Mouse (Mus musculus): ENCODE data around the gene Cmtr2.
A peak's percentile ranks its signal among the peaks of the same experiment; 100 is the strongest.

Cmtr2 gene

DNA sequence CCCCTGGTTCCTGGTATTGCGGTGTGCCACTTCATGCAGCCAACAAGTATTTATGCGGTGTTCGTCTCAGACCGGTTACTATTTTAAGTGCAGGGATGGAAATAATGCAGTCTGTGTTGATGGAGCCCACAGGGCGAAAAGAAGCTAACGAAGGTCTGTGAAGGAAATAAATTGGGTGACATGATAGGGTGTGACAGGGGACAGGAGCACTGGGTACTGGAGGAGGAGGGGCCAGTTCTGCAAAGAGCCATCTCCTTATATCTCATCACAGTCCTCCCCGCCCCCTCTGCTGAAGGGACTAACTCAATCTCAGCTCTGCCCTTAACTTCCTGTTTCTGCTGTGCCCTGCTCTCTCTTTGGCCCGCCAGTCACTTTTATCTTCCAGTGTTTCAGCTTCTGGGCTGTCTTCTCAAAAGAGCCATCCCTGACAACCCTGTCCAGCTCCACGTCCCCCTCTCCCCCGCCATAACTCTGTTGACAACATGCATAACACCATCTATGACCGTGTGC, 50.4 kb downstream of the Cmtr2 start:
- peak; percentile 2 for DNase-seq

DNA sequence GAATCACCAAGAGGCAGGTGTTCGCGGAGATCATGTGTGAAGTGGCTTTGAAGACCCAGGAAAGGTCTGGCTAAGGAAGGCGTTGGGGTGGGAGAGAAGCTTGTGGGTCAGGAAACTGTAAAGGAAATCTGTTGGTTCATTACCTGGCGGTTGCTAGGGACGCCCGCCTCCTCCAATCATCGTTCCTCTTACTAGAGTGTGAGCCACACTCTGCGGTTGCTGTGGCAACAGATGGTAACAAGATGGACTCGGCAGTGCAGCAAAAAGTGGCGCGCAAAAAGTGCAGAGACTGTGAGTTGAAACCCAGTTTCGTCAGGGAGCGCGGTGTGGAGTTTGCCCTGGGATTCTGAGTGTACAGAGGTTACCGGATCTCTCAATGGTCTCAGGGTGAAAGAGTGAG, 51.3 kb downstream of the Cmtr2 start, which contains the start of gene Hydin:
Hydin (plus strand) TSS at position 237 of the 400 bp plus-strand sequence.
- peak; percentile 40 for DNase-seq

DNA sequence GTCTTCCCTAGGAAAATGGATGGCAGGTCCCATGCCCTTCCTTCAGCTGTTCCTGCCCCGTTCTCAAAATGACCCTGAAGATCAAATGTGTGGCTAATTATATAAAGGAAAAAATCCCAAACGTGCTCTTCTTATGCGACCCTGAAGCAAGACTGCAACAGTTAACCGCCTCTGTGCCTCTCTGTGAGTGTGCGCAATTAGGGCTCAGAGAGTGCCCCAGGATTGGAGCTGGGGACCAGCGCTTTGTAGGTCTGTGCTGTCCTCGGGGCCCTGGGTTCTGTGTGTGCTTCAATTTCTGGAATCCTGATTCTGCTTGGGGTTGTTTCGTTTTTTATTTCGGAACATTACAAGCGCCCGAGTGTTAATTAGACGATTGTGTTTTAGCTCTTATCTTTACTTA, 51.8 kb downstream of the Cmtr2 start:
- DNase-seq, result no peak

DNA sequence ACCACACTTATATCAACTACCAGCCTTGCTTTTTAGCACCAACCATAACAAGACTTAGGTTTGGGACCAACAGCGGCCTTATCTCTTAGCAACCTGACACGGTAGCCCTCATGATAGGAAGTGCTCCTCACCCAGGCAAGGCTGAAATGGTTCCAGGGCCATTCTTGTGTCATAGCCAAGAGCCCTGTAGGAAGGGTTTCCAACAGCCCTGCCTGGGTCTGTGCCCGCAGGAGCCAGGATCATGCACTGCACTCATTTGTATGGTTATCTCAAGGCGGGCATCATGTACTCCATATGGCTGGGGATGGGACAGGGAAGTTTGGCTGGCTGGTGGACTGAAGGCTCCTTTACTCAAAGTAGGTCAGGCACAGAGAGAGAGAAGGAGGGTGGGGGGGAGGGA, 55.2 kb downstream of the Cmtr2 start:
- DNase-seq, result no peak

DNA sequence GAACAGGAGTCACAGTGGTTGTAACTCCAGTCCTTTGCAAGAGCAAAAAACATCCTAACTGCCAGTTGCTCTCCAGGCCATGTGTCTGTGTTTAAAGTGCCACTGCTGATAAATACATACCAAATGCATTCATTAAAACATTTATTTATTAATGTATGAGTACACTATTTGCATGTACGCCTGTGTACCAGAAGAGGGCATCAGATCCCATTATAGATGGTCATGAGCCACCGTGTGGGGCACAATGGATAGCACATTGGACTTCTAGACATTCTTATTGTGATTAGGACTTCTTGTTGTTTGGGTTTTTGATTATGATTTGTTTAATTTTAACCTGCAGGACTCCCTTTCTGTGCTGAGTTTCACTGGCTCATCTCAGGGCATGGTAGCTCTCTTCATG, 57.9 kb downstream of the Cmtr2 start:
- no peak for DNase-seq

Measured in lung, postnatal 36 days (tissue).